Mouse (Mus musculus) frontal cortex, postnatal 25 days (tissue): ENCODE results near the gene Elovl2.
"Not testable (repeated sequence)": the region's sequence is repeated elsewhere in the genome, so short reads cannot be mapped to it uniquely, and the experiment has no call there.

ENCODE experiments used
- DNase-seq, 2 experiments: peaks; one replicate each; pipeline ENCODE4 v3.0.0; 2022; ENCODE audit warnings: low spot score in 2 of 2

Elovl2 gene

GRCm38 (mm10) chr13:41220304-41220834 lies at the start of gene Elovl2:
TSS of gene Elovl2 (minus strand) at chr13:41220405.
- DNase-seq: peak; percentile 35 to 40

- peak in 1 of 2 experiments; percentile 37 for DNase-seq
These were observed 47.7 kb upstream of the Elovl2 start for GRCm38 (mm10) chr13:41267827-41268408.

- DNase-seq: no peak
These were observed 43.2 kb upstream of the Elovl2 start for GRCm38 (mm10) chr13:41263304-41264006.

GRCm38 (mm10) chr13:41261617-41262016 lies 41.4 kb upstream of the Elovl2 start:
- DNase-seq: not testable (repeated sequence)

- no peak for DNase-seq
These were observed 37.6 kb upstream of the Elovl2 start for GRCm38 (mm10) chr13:41257851-41258250.

GRCm38 (mm10) chr13:41256962-41257361 lies 36.8 kb upstream of the Elovl2 start:
- DNase-seq: no peak

- no peak for DNase-seq
These were observed 35.9 kb upstream of the Elovl2 start for GRCm38 (mm10) chr13:41256126-41256525.

- no peak for DNase-seq
These were observed 32.5 kb upstream of the Elovl2 start for GRCm38 (mm10) chr13:41252736-41253135.

- DNase-seq: no peak
These were observed 31.9 kb upstream of the Elovl2 start for GRCm38 (mm10) chr13:41252141-41252540.

- no peak for DNase-seq
These were observed 31.5 kb upstream of the Elovl2 start for GRCm38 (mm10) chr13:41251667-41252066.

GRCm38 (mm10) chr13:41251232-41251631 lies 31.0 kb upstream of the Elovl2 start:
- not testable (repeated sequence) for DNase-seq

- no peak for DNase-seq
These were observed 30.2 kb upstream of the Elovl2 start for GRCm38 (mm10) chr13:41250318-41250981.

GRCm38 (mm10) chr13:41249538-41250317 lies 29.5 kb upstream of the Elovl2 start, which contains the start of gene Smim13:
TSS of gene Smim13 (plus strand) at chr13:41249844.
- DNase-seq: peak; percentile 81 to 84

GRCm38 (mm10) chr13:41248751-41249520 lies 28.7 kb upstream of the Elovl2 start:
- no peak for DNase-seq

GRCm38 (mm10) chr13:41244306-41244830 lies 24.2 kb upstream of the Elovl2 start:
- DNase-seq: no peak

GRCm38 (mm10) chr13:41241557-41241956 lies 21.4 kb upstream of the Elovl2 start:
- no peak for DNase-seq

- no peak for DNase-seq
These were observed 18.6 kb upstream of the Elovl2 start for GRCm38 (mm10) chr13:41238805-41239130.

- no peak for DNase-seq
These were observed 18.0 kb upstream of the Elovl2 start for GRCm38 (mm10) chr13:41238035-41238804.

GRCm38 (mm10) chr13:41235845-41236741 lies 15.9 kb upstream of the Elovl2 start:
- no peak for DNase-seq
